Mouse (Mus musculus) testis, adult 2 months (tissue): Measurements from ENCODE around the gene Rab11fip5. TPM values are rescaled to one million over a fixed set of nuclear protein-coding genes. Genes with fewer than 3 reads are reported as not detected.

Experiments used
- H3K27ac ChIP-seq: fragments of 200-500 bp; 2 replicates; pipeline ENCODE4 v1.5.1; 2012; ENCODE audit warnings: low read depth, low read length; ENCODE audit not compliant: control insufficient read depth, insufficient read depth
- H3K27me3 ChIP-seq: fragments of 200-500 bp; 2 replicates; pipeline ENCODE4 v1.6.1; 2012; ENCODE audit warnings: mild to moderate bottlenecking, low read length, moderate library complexity; ENCODE audit not compliant: control insufficient read depth, insufficient read depth
- H3K36me3 ChIP-seq: fragments of 200-500 bp; 2 replicates; pipeline ENCODE4 v1.6.1; 2012; ENCODE audit warnings: mild to moderate bottlenecking, low read length; ENCODE audit not compliant: control insufficient read depth, insufficient read depth
- H3K4me1 ChIP-seq: fragments of 200-500 bp; 2 replicates; pipeline ENCODE4 v1.6.1; 2012; ENCODE audit warnings: low read length; ENCODE audit not compliant: control insufficient read depth, insufficient read depth
- H3K4me3 ChIP-seq: fragments of 200-500 bp; 2 replicates; pipeline ENCODE4 v1.5.1; 2012; ENCODE audit warnings: low read depth, mild to moderate bottlenecking, low read length, moderate library complexity, mixed read lengths; ENCODE audit not compliant: control insufficient read depth
- CTCF ChIP-seq: fragments of 200-500 bp; IDR thresholded peaks from 2 replicates; pipeline ENCODE4 v1.5.1; 2012; ENCODE audit warnings: low read depth, mild to moderate bottlenecking, inconsistent platforms, low read length, moderate library complexity; ENCODE audit not compliant: control insufficient read depth, insufficient read depth, insufficient replicate concordance
- POLR2A ChIP-seq: fragments of 200-500 bp; IDR thresholded peaks from 2 replicates; pipeline ENCODE4 v1.6.1; 2012; ENCODE audit warnings: low read depth, mild to moderate bottlenecking, inconsistent platforms, low read length, moderate library complexity; ENCODE audit not compliant: control insufficient read depth
- polyA plus RNA-seq: library from polyadenylated mRNA; depleted of rRNA; stranded (reverse); fragments of >200 nt; gene quantifications from 2 replicates; pipeline ENCODE4 v1.2.3, GENCODE M21; 2012

Rab11fip5 gene
- polyA plus RNA-seq, 1 experiment: 160 TPM

GRCm38 (mm10) chr6:85335352-85335751, 39.1 kb downstream of the Rab11fip5 start:
- Histone ChIP-seq H3K4me3 (no peak overlapping the region), H3K27ac (no peak overlapping the region), H3K4me1 (peaks cover 17% of the 10 kb centered on the region), H3K27me3 (no peaks in the 10 kb centered on the region), H3K36me3 (no peaks in the 10 kb centered on the region)
- TF ChIP-seq POLR2A: no peak
- TF ChIP-seq CTCF: no peak

GRCm38 (mm10) chr6:85334851-85335250, 39.6 kb downstream of the Rab11fip5 start:
- Histone ChIP-seq H3K4me1 (peaks cover 17% of the 10 kb centered on the region), H3K27me3 (no peaks in the 10 kb centered on the region), H3K4me3 (no peak overlapping the region), H3K27ac (no peak overlapping the region), H3K36me3 (no peaks in the 10 kb centered on the region)
- no peak for TF ChIP-seq CTCF
- TF ChIP-seq POLR2A: no peak

GRCm38 (mm10) chr6:85334251-85334650, 40.2 kb downstream of the Rab11fip5 start:
- Histone ChIP-seq H3K4me3 (no peak overlapping the region), H3K27me3 (no peaks in the 10 kb centered on the region), H3K27ac (no peak overlapping the region), H3K4me1 (peaks cover 17% of the 10 kb centered on the region), H3K36me3 (no peaks in the 10 kb centered on the region)
- TF ChIP-seq CTCF (no peak), POLR2A (no peak)

DNA sequence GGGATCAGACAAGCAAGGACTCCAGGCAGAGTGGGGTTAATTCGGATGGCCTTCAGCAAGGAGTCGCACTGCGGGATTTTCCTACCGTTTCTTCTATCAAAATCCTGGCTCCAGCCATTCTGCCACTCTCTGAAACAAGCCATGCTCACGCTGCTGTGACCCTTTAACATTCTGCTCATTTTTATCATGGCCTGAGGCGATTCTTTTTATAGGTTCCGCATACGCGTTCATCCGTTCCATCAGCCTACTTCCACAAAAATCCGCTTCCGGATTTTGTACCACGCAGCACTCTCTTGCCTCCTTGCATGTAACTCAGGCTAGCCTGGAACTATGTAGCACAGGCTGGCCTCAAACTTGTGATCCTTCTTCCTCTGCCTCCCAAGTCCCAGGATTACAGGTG, 40.7 kb downstream of the Rab11fip5 start:
- H3K4me1 ChIP-seq: peaks cover 17% of the 10 kb centered on the region
- no peak overlapping the region for H3K27ac ChIP-seq
- TF ChIP-seq POLR2A (no peak), CTCF (no peak)
- H3K27me3 ChIP-seq: no peaks in the 10 kb centered on the region
- no peaks in the 10 kb centered on the region for H3K36me3 ChIP-seq
- H3K4me3 ChIP-seq: peak overlapping the region; percentile 95

GRCm38 (mm10) chr6:85333000-85333669, 41.3 kb downstream of the Rab11fip5 start, which contains the start of gene Sfxn5:
TSS of gene Sfxn5 (minus strand) at chr6:85333422.
- Histone ChIP-seq H3K4me1 (peaks cover 17% of the 10 kb centered on the region), H3K27ac (peak within 1 kb of the TSS; percentile 91), H3K36me3 (no peaks in the 10 kb centered on the region), H3K27me3 (no peaks in the 10 kb centered on the region), H3K4me3 (peak within 1 kb of the TSS; percentile 95)
- peak; percentile 53 for TF ChIP-seq POLR2A
- TF ChIP-seq CTCF: no peak

GRCm38 (mm10) chr6:85332351-85332999, 42.0 kb downstream of the Rab11fip5 start:
- Histone ChIP-seq H3K27ac (no peak overlapping the region), H3K27me3 (no peaks in the 10 kb centered on the region), H3K36me3 (no peaks in the 10 kb centered on the region), H3K4me1 (peaks cover 17% of the 10 kb centered on the region), H3K4me3 (peak overlapping the region; percentile 95)
- TF ChIP-seq POLR2A (no peak), CTCF (no peak)

- no peak overlapping the region for H3K4me3 ChIP-seq
- peaks cover 17% of the 10 kb centered on the region for H3K4me1 ChIP-seq
- TF ChIP-seq CTCF: no peak
- TF ChIP-seq POLR2A: no peak
- no peaks in the 10 kb centered on the region for H3K36me3 ChIP-seq
- no peaks in the 10 kb centered on the region for H3K27me3 ChIP-seq
- no peak overlapping the region for H3K27ac ChIP-seq
Observed at GRCm38 (mm10) chr6:85331736-85332135, 42.7 kb downstream of the Rab11fip5 start.
